Mouse (Mus musculus) bone marrow, adult 2 months (tissue): ENCODE results near the gene Tmc6. TPM values are rescaled to one million over a fixed set of nuclear protein-coding genes. Genes with fewer than 3 reads are reported as not detected.

Source experiments
- H3K27ac ChIP-seq: fragments of 200-500 bp; 2 replicates; pipeline ENCODE4 v1.5.1; 2012; ENCODE audit warnings: low read depth, mild to moderate bottlenecking, control low read depth, inconsistent platforms, low read length; ENCODE audit not compliant: control insufficient read depth, poor library complexity, insufficient read depth
- H3K4me1 ChIP-seq: fragments of 200-500 bp; 2 replicates; pipeline ENCODE4 v1.6.1; 2011; ENCODE audit warnings: low read length; ENCODE audit not compliant: control insufficient read depth, insufficient read depth
- H3K4me3 ChIP-seq: fragments of 200-500 bp; replicated peaks from 2 replicates; pipeline ENCODE3; 2011; ENCODE audit warnings: mild to moderate bottlenecking, low read depth, low read length, control low read depth; ENCODE audit not compliant: control insufficient read depth
- CTCF ChIP-seq: fragments of 200-500 bp; IDR thresholded peaks from 2 replicates; pipeline ENCODE4 v1.5.1; 2011; ENCODE audit warnings: low read length, control low read depth; ENCODE audit not compliant: control insufficient read depth, insufficient read depth
- POLR2A ChIP-seq: fragments of 200-500 bp; IDR thresholded peaks from 2 replicates; pipeline ENCODE4 v1.6.1; 2011; ENCODE audit warnings: low read depth, mild to moderate bottlenecking, control low read depth, low read length, borderline replicate concordance; ENCODE audit not compliant: control insufficient read depth
- WGBS: fragments of 180-500 bp; shearing (Covaris S2); methylation state at CpG from one replicate; pipeline ENCODE4 v1.1.7; 2018; 5-methylcytosine and 5-hydroxymethylcytosine counted together
- polyA plus RNA-seq: library from polyadenylated mRNA; stranded (reverse); fragments of >200 nt; gene quantifications from 2 replicates; pipeline ENCODE4 v1.2.4, GENCODE M21; 2011; ENCODE audit warnings: low replicate concordance; ENCODE audit not compliant: missing spikeins, insufficient read depth, insufficient read length

The Tmc6 gene
- polyA plus RNA-seq, 1 experiment, result 194 TPM

- no peak overlapping the region for H3K4me3 ChIP-seq
- 82% methylated on average over 4 of the region's 4 CpGs for WGBS
- TF ChIP-seq POLR2A (no peak), CTCF (no peak)
- H3K4me1 ChIP-seq, result no peaks in the 10 kb centered on the region; the same call in 1 of the 2 replicates
- H3K27ac ChIP-seq, result no peak overlapping the region
Measured at GRCm38 (mm10) chr11:117730490-117730838, 51.5 kb downstream of the Tmc6 start.

- TF ChIP-seq CTCF, result no peak
- no peak for TF ChIP-seq POLR2A
- H3K4me3 ChIP-seq, result no peak overlapping the region
- WGBS, result 86% methylated on average over 7 of the region's 7 CpGs
- H3K4me1 ChIP-seq, result no peaks in the 10 kb centered on the region; the same call in 1 of the 2 replicates
- H3K27ac ChIP-seq, result no peak overlapping the region
Measured at GRCm38 (mm10) chr11:117729798-117730489, 52.1 kb downstream of the Tmc6 start.

- no peak overlapping the region for H3K27ac ChIP-seq
- 82% methylated on average over 3 of the region's 3 CpGs for WGBS
- peaks cover 3% of the 10 kb centered on the region; the same call in 1 of the 2 replicates for H3K4me1 ChIP-seq
- H3K4me3 ChIP-seq, result no peak overlapping the region
- TF ChIP-seq CTCF (no peak), POLR2A (no peak)
Measured at GRCm38 (mm10) chr11:117729341-117729740, 52.7 kb downstream of the Tmc6 start.

GRCm38 (mm10) chr11:117728841-117729240 lies 53.2 kb downstream of the Tmc6 start:
- H3K27ac ChIP-seq, result no peak overlapping the region
- TF ChIP-seq POLR2A (no peak), CTCF (no peak)
- no peak overlapping the region for H3K4me3 ChIP-seq
- H3K4me1 ChIP-seq, result peaks cover 4% of the 10 kb centered on the region
- 80% methylated on average over 1 of the region's 1 CpGs for WGBS

- Histone ChIP-seq H3K4me1 (peaks cover 5% of the 10 kb centered on the region), H3K4me3 (no peak overlapping the region), H3K27ac (no peak overlapping the region)
- TF ChIP-seq POLR2A, result no peak
- no peak for TF ChIP-seq CTCF
- 87% methylated on average over 5 of the region's 5 CpGs for WGBS
Measured at GRCm38 (mm10) chr11:117728245-117728644, 53.8 kb downstream of the Tmc6 start.

GRCm38 (mm10) chr11:117727031-117727430 lies 55.0 kb downstream of the Tmc6 start:
- TF ChIP-seq CTCF (no peak), POLR2A (no peak)
- Histone ChIP-seq H3K4me1 (peaks cover 5% of the 10 kb centered on the region), H3K27ac (no peak overlapping the region), H3K4me3 (no peak overlapping the region)
- 61% methylated on average over 4 of the region's 4 CpGs for WGBS

- WGBS, result 31% methylated on average over 6 of the region's 6 CpGs
- Histone ChIP-seq H3K4me1 (peaks cover 5% of the 10 kb centered on the region), H3K27ac (peak overlapping the region; percentile 21; the same call in 1 of the 2 replicates), H3K4me3 (no peak overlapping the region)
- TF ChIP-seq CTCF, result no peak
- no peak for TF ChIP-seq POLR2A
Measured at GRCm38 (mm10) chr11:117724604-117725301, 57.2 kb downstream of the Tmc6 start.

GRCm38 (mm10) chr11:117718838-117719237 lies 63.2 kb downstream of the Tmc6 start:
- Histone ChIP-seq H3K27ac (no peak overlapping the region), H3K4me3 (no peak overlapping the region), H3K4me1 (peaks cover 3% of the 10 kb centered on the region)
- TF ChIP-seq CTCF (no peak), POLR2A (no peak)
- 51% methylated on average over 3 of the region's 3 CpGs for WGBS

Other genes with a start within 250 kb of the Tmc6 start
- 14.5 and 19.5 TPM in 2 replicates for gene Tnrc6c, start 127.9 kb downstream of the Tmc6 start, polyA plus RNA-seq
- gene Tmc8, start 122 bp downstream of the Tmc6 start, polyA plus RNA-seq, result 32.6 and 51.1 TPM in 2 replicates
- 13.5 and 16.7 TPM in 2 replicates for gene 6030468B19Rik, start 15.5 kb upstream of the Tmc6 start, polyA plus RNA-seq
- gene Gm20708, start 27.5 kb upstream of the Tmc6 start, polyA plus RNA-seq, result 9.5 and 12.3 TPM in 2 replicates
- 56.0 and 120 TPM in 2 replicates for gene Syngr2, start 27.5 kb upstream of the Tmc6 start, polyA plus RNA-seq
- gene Afmid, start 43.7 kb upstream of the Tmc6 start, polyA plus RNA-seq, result 16.9 and 21.8 TPM in 2 replicates
- 145 and 156 TPM in 2 replicates for gene Tk1, start 43.9 kb upstream of the Tmc6 start, polyA plus RNA-seq
- gene Birc5, start 67.1 kb upstream of the Tmc6 start, polyA plus RNA-seq, result 390 and 403 TPM in 2 replicates
- not detected in 2 replicates for gene Tmem235, start 78.6 kb upstream of the Tmc6 start, polyA plus RNA-seq
- 2.8 and 3.2 TPM in 2 replicates for gene Tha1, start 91.3 kb upstream of the Tmc6 start, polyA plus RNA-seq
- 3.4 and 9.6 TPM in 2 replicates for gene Socs3, start 187.8 kb upstream of the Tmc6 start, polyA plus RNA-seq
- gene Pgs1, start 204.1 kb upstream of the Tmc6 start, polyA plus RNA-seq, result 27.1 and 67.5 TPM in 2 replicates